Mouse (Mus musculus): Measurements from ENCODE around the gene Ndufb7. TPM values are rescaled to one million over a fixed set of nuclear protein-coding genes. Genes with fewer than 3 reads are reported as not detected.
"Not testable (repeated sequence)": the region's sequence is repeated elsewhere in the genome, so short reads cannot be mapped to it uniquely, and the experiment has no call there.

The Ndufb7 gene
- 421 TPM for polyA plus RNA-seq (2012; fragmentation: generic; extraction: Trizol)

- Histone ChIP-seq H3K4me3 (peak within 1 kb of the TSS; percentile 86), H3K4me2 (ENCODE audit: low read depth) (peak within 1 kb of the TSS; percentile 86), H3ac (ENCODE audit: control insufficient read depth, insufficient read length) (peak within 1 kb of the TSS; percentile 65), H3K27me3 (ENCODE audit: control insufficient read depth, insufficient read depth, insufficient read length) (peaks cover 6% of the 10 kb centered on the region), H3K79me2 (ENCODE audit: control insufficient read depth, insufficient read depth) (peaks cover 19% of the 10 kb centered on the region), H3K36me3 (ENCODE audit: control insufficient read depth, insufficient read depth) (no peaks in the 10 kb centered on the region)
- TF ChIP-seq MYOG (IDR thresholded peaks at IDR 0.05; ENCODE audit: control insufficient read depth in 1 of 3, insufficient read depth in 1 of 3, insufficient read length in 2 of 3, low read depth in 2 of 3) (peak in 2 of 3 experiments; percentile 27 to 46), USF1 (IDR thresholded peaks at IDR 0.05; ENCODE audit: low read depth) (no peak), SRF (IDR thresholded peaks at IDR 0.05; ENCODE audit: control insufficient read depth, insufficient read length, low read depth) (no peak), TCF12 (IDR thresholded peaks at IDR 0.05; ENCODE audit: insufficient read depth, poor library complexity, severe bottlenecking) (no peak), MAX (IDR thresholded peaks at IDR 0.05; ENCODE audit: low read depth) (no peak), CEBPB (IDR thresholded peaks at IDR 0.05; ENCODE audit: insufficient read depth, poor library complexity, severe bottlenecking) (no peak), REST (IDR thresholded peaks at IDR 0.05; ENCODE audit: insufficient read depth, insufficient read length) (no peak), POLR2AphosphoS2 (IDR thresholded peaks at IDR 0.05; ENCODE audit: insufficient read length, low read depth) (peak; percentile 81), POLR2A (IDR thresholded peaks at IDR 0.05; ENCODE audit: insufficient read length, low read depth) (peak; percentile 68)
Observed at GRCm38 (mm10) chr8:83566469-83567395, at the start of gene Ndufb7. Gene Ndufb7, plus strand, starts transcription at chr8:83566671.

- no peaks in the 10 kb centered on the region for H3K36me3 ChIP-seq (ENCODE audit: control insufficient read depth, insufficient read depth)
- H3ac ChIP-seq (ENCODE audit: control insufficient read depth, insufficient read length), result no peak overlapping the region
- H3K79me2 ChIP-seq (ENCODE audit: control insufficient read depth, insufficient read depth), result no peaks in the 10 kb centered on the region
- no peak overlapping the region for H3K4me2 ChIP-seq (ENCODE audit: low read depth)
- H3K4me3 ChIP-seq, result no peak overlapping the region
- TF ChIP-seq TCF12 (IDR thresholded peaks at IDR 0.05; ENCODE audit: insufficient read depth, poor library complexity, severe bottlenecking) (no peak), MYOG (IDR thresholded peaks at IDR 0.05; ENCODE audit: control insufficient read depth in 1 of 3, insufficient read depth in 1 of 3, insufficient read length in 2 of 3, low read depth in 2 of 3) (no peak), POLR2AphosphoS2 (IDR thresholded peaks at IDR 0.05; ENCODE audit: insufficient read length, low read depth) (no peak)
- no peaks in the 10 kb centered on the region for H3K27me3 ChIP-seq (ENCODE audit: control insufficient read depth, insufficient read depth, insufficient read length)
Observed at GRCm38 (mm10) chr8:83520432-83520831, 46.0 kb upstream of the Ndufb7 start.

- not testable (repeated sequence) for H3K27me3 ChIP-seq (ENCODE audit: control insufficient read depth, insufficient read depth, insufficient read length); H3K4me3 ChIP-seq; H3K4me2 ChIP-seq (ENCODE audit: low read depth); H3K79me2 ChIP-seq (ENCODE audit: control insufficient read depth, insufficient read depth); H3ac ChIP-seq (ENCODE audit: control insufficient read depth, insufficient read length); H3K36me3 ChIP-seq (ENCODE audit: control insufficient read depth, insufficient read depth)
Observed at GRCm38 (mm10) chr8:83520907-83521306, 45.6 kb upstream of the Ndufb7 start.

- no peak overlapping the region for H3K4me3 ChIP-seq
- TF ChIP-seq MAX (IDR thresholded peaks at IDR 0.05; ENCODE audit: low read depth) (no peak), USF1 (IDR thresholded peaks at IDR 0.05; ENCODE audit: low read depth) (no peak), E2F4 (IDR thresholded peaks at IDR 0.05; ENCODE audit: insufficient read depth) (no peak), REST (IDR thresholded peaks at IDR 0.05; ENCODE audit: insufficient read depth, insufficient read length) (no peak), CEBPB (IDR thresholded peaks at IDR 0.05; ENCODE audit: insufficient read depth, poor library complexity, severe bottlenecking) (no peak), TCF12 (IDR thresholded peaks at IDR 0.05; ENCODE audit: insufficient read depth, poor library complexity, severe bottlenecking) (no peak), SRF (IDR thresholded peaks at IDR 0.05; ENCODE audit: control insufficient read depth, insufficient read length, low read depth) (no peak), POLR2A (IDR thresholded peaks at IDR 0.05; ENCODE audit: insufficient read length, low read depth) (no peak), TCF3 (IDR thresholded peaks at IDR 0.05; ENCODE audit: insufficient read length, low read depth) (no peak), MYOG (IDR thresholded peaks at IDR 0.05; ENCODE audit: control insufficient read depth in 1 of 3, insufficient read depth in 1 of 3, insufficient read length in 2 of 3, low read depth in 2 of 3) (no peak), MYOD1 (IDR thresholded peaks at IDR 0.05; ENCODE audit: control insufficient read depth in 1 of 3, insufficient read length in 2 of 3, low read depth in 2 of 3) (no peak), POLR2AphosphoS2 (IDR thresholded peaks at IDR 0.05; ENCODE audit: insufficient read length, low read depth) (no peak)
- no peaks in the 10 kb centered on the region for H3K79me2 ChIP-seq (ENCODE audit: control insufficient read depth, insufficient read depth)
- no peak overlapping the region for H3ac ChIP-seq (ENCODE audit: control insufficient read depth, insufficient read length)
- no peaks in the 10 kb centered on the region for H3K27me3 ChIP-seq (ENCODE audit: control insufficient read depth, insufficient read depth, insufficient read length)
- no peaks in the 10 kb centered on the region for H3K36me3 ChIP-seq (ENCODE audit: control insufficient read depth, insufficient read depth)
- no peak overlapping the region for H3K4me2 ChIP-seq (ENCODE audit: low read depth)
Observed at GRCm38 (mm10) chr8:83521310-83521709, 45.2 kb upstream of the Ndufb7 start.

GRCm38 (mm10) chr8:83534802-83535201 lies 31.7 kb upstream of the Ndufb7 start:
- TF ChIP-seq TCF3 (IDR thresholded peaks at IDR 0.05; ENCODE audit: insufficient read length, low read depth) (no peak), SRF (IDR thresholded peaks at IDR 0.05; ENCODE audit: control insufficient read depth, insufficient read length, low read depth) (no peak), TCF12 (IDR thresholded peaks at IDR 0.05; ENCODE audit: insufficient read depth, poor library complexity, severe bottlenecking) (no peak), USF1 (IDR thresholded peaks at IDR 0.05; ENCODE audit: low read depth) (no peak), CEBPB (IDR thresholded peaks at IDR 0.05; ENCODE audit: insufficient read depth, poor library complexity, severe bottlenecking) (no peak), POLR2AphosphoS2 (IDR thresholded peaks at IDR 0.05; ENCODE audit: insufficient read length, low read depth) (no peak), E2F4 (IDR thresholded peaks at IDR 0.05; ENCODE audit: insufficient read depth) (no peak), REST (IDR thresholded peaks at IDR 0.05; ENCODE audit: insufficient read depth, insufficient read length) (no peak), POLR2A (IDR thresholded peaks at IDR 0.05; ENCODE audit: insufficient read length, low read depth) (no peak), MAX (IDR thresholded peaks at IDR 0.05; ENCODE audit: low read depth) (no peak)
- no peak overlapping the region for H3K4me3 ChIP-seq
- H3K4me2 ChIP-seq (ENCODE audit: low read depth), result no peak overlapping the region
- H3K27me3 ChIP-seq (ENCODE audit: control insufficient read depth, insufficient read depth, insufficient read length), result no peaks in the 10 kb centered on the region
- H3K79me2 ChIP-seq (ENCODE audit: control insufficient read depth, insufficient read depth), result no peaks in the 10 kb centered on the region
- H3K36me3 ChIP-seq (ENCODE audit: control insufficient read depth, insufficient read depth), result no peaks in the 10 kb centered on the region
- H3ac ChIP-seq (ENCODE audit: control insufficient read depth, insufficient read length), result no peak overlapping the region

All from myocyte (in vitro differentiated cells).